Mouse (Mus musculus) midbrain, embryonic 13.5 days (tissue): Measurements from ENCODE around the gene Adra2c. TPM values are rescaled to one million over a fixed set of nuclear protein-coding genes. Genes with fewer than 3 reads are reported as not detected.
A peak's percentile ranks its signal among the peaks of the same experiment; 100 is the strongest.

Experiments
- ATAC-seq: fragments of 200-750 bp; cut with Nextera tagmentation; 2 replicates; pipeline ENCODE4 v1.8.0; 2017; ENCODE audit warnings: mild to moderate bottlenecking, moderate TSS enrichment, moderate library complexity
- H3K27ac ChIP-seq: fragments of 300-500 bp; sonication (generic); 2 replicates; pipeline ENCODE4 v1.5.1; 2015; ENCODE audit warnings: inconsistent platforms, mild to moderate bottlenecking, moderate library complexity
- H3K27me3 ChIP-seq: fragments of 300-500 bp; sonication (generic); 2 replicates; pipeline ENCODE4 v1.6.1; 2015; ENCODE audit warnings: mild to moderate bottlenecking, inconsistent platforms
- H3K36me3 ChIP-seq: fragments of 300-500 bp; sonication (generic); 2 replicates; pipeline ENCODE4 v1.6.1; 2015; ENCODE audit warnings: mild to moderate bottlenecking, inconsistent platforms
- H3K4me1 ChIP-seq: fragments of 300-500 bp; sonication (generic); replicated peaks from 2 replicates; pipeline ENCODE4 v1.6.1; 2015; ENCODE audit warnings: inconsistent platforms
- H3K4me2 ChIP-seq: fragments of 300-500 bp; sonication (generic); replicated peaks from 2 replicates; pipeline ENCODE4 v1.6.1; 2015; ENCODE audit warnings: moderate library complexity, mild to moderate bottlenecking, inconsistent platforms
- H3K4me3 ChIP-seq: fragments of 300-500 bp; sonication (generic); replicated peaks from 2 replicates; pipeline ENCODE4 v1.5.1; 2015; ENCODE audit warnings: mild to moderate bottlenecking, inconsistent platforms
- H3K9ac ChIP-seq: fragments of 300-500 bp; sonication (generic); replicated peaks from 2 replicates; pipeline ENCODE4 v1.6.1; 2015; ENCODE audit warnings: mild to moderate bottlenecking, inconsistent platforms
- H3K9me3 ChIP-seq: fragments of 300-500 bp; sonication (generic); 2 replicates; pipeline ENCODE4 v1.6.1; 2016; ENCODE audit warnings: mild to moderate bottlenecking, inconsistent platforms
- WGBS: fragments of 180-500 bp; shearing (Covaris S2); methylation state at CpG from one replicate; pipeline ENCODE4 v1.1.7; 2015; 5-methylcytosine and 5-hydroxymethylcytosine counted together
- polyA plus RNA-seq: library from polyadenylated mRNA; unstranded; fragments of >200 nt; fragmentation: Nextera tagmentation; extraction: Ambion mirVana; gene quantifications from 2 replicates; pipeline ENCODE4 v1.2.1, GENCODE M21; 2015

The Adra2c gene
- polyA plus RNA-seq, 1 experiment from 2014 or later: 0.07 TPM

DNA sequence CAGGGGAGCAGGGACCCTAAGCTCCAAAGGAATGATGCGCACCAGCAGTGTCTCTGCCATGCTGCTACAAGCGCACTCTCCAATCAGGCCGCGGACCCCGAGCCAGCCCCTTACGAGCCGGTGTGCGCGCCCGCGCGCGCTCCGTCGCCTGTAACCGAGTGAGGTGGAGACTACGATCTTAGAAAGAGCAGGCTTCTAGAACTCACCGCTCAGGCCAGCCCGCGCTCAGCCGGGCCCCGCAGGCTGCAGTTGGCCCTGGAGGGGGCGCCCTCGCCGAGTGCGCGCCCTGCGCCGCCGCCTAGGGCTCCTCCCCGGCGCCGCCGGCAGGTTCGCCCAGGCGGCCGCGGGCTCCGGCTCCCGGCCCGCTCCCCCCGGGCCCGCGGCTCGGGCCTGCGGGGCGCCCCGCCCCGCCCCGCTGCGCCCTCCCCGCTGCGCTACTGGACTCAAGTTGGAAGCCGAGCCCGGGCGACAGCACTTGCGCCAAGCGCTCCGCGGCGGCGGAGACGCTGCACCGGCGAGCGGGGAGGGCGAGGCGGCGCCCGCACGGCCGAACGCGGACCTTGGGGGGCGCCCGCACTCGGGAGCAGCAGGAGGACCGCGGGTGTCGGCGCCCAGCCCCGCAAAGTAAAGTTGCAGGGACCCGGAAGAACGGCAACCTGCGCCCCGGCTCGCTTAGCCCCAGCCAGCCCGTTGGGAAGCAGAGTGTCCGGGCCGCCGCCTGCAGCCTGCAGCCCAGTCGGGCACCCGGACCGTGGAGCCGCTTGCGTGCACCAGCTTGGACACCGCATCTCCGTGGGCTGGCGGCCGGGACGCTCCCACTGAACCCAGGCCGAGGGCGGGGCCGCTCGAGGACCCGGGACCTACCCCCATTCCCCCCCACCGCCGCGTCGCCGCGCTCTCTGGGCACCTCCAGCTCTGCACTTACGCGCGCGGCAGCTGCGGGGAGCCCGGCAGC lies 899 bp downstream of the Adra2c start:
- no peak overlapping the region for H3K27ac ChIP-seq
- no peaks in the 10 kb centered on the region for H3K9me3 ChIP-seq
- peak overlapping the region; percentile 50 for H3K4me3 ChIP-seq
- peaks cover 87% of the 10 kb centered on the region for H3K27me3 ChIP-seq
- ATAC-seq: peak; percentile 65
- no peaks in the 10 kb centered on the region for H3K36me3 ChIP-seq
- WGBS: under 1% methylated on average over 117 of the region's 118 CpGs
- H3K4me1 ChIP-seq: peaks cover 19% of the 10 kb centered on the region
- peak overlapping the region; percentile 81 for H3K4me2 ChIP-seq
- H3K9ac ChIP-seq: peak overlapping the region; percentile 44; the same call in 1 of the 2 replicates

GRCm38 (mm10) chr5:35279696-35280001 lies 1.5 kb downstream of the Adra2c start:
- Histone ChIP-seq H3K9me3 (no peaks in the 10 kb centered on the region), H3K27ac (no peak overlapping the region), H3K9ac (0 out of 2 replicates have a peak overlapping the region, but pooled peaks have one; percentile 44), H3K27me3 (peaks cover 87% of the 10 kb centered on the region), H3K4me3 (peak overlapping the region; percentile 50), H3K4me2 (peak overlapping the region; percentile 81), H3K36me3 (no peaks in the 10 kb centered on the region), H3K4me1 (peaks cover 19% of the 10 kb centered on the region)
- ATAC-seq: peak; percentile 10
- WGBS: under 1% methylated on average over 39 of the region's 49 CpGs

- WGBS: 5% methylated on average over 75 of the region's 75 CpGs
These were observed 2.1 kb downstream of the Adra2c start for GRCm38 (mm10) chr5:35280002-35280782.

GRCm38 (mm10) chr5:35280783-35281165 lies 2.7 kb downstream of the Adra2c start:
- peaks cover 24% of the 10 kb centered on the region for H3K4me1 ChIP-seq
- no peak overlapping the region for H3K27ac ChIP-seq
- H3K4me3 ChIP-seq: peak overlapping the region; percentile 50
- H3K27me3 ChIP-seq: peaks cover 82% of the 10 kb centered on the region
- no peaks in the 10 kb centered on the region for H3K9me3 ChIP-seq
- H3K9ac ChIP-seq: no peak overlapping the region
- peak; percentile 32; the same call in 1 of the 2 replicates for ATAC-seq
- H3K36me3 ChIP-seq: no peaks in the 10 kb centered on the region
- 3% methylated on average over 39 of the region's 40 CpGs for WGBS
- peak overlapping the region; percentile 81 for H3K4me2 ChIP-seq

More at GRCm38 (mm10) chr5:35280002-35280782, 2.1 kb downstream of the Adra2c start:
- Histone ChIP-seq H3K27me3 (peaks cover 85% of the 10 kb centered on the region), H3K4me2 (peak overlapping the region; percentile 81), H3K4me3 (peak overlapping the region; percentile 50), H3K27ac (no peak overlapping the region), H3K9ac (no peak overlapping the region), H3K36me3 (no peaks in the 10 kb centered on the region), H3K4me1 (peaks cover 21% of the 10 kb centered on the region), H3K9me3 (no peaks in the 10 kb centered on the region)
- peak; percentile 45 for ATAC-seq

DNA sequence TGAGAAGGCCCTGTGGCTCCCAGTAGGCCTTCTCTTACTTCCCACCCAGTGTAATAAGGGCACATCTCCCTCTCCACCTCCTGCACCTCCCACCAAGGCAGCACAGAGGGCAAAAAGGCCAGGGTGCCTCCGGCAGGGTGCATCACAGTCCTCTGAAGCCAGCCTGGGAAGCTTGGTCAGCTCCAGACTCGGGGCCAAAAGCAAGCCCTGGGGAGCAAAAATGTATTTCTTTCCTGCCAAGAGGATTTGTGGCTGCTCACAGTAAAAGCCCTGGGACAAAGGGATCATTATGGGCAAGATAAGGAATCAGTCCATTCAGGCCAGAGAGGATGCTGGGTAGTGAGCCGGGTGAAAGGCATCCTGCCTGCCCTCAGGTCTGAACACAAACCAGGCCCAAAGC lies 7.2 kb downstream of the Adra2c start:
- no peak overlapping the region for H3K27ac ChIP-seq
- H3K27me3 ChIP-seq: peaks cover 39% of the 10 kb centered on the region
- no peak overlapping the region for H3K9ac ChIP-seq
- no peaks in the 10 kb centered on the region for H3K36me3 ChIP-seq
- no peak overlapping the region for H3K4me3 ChIP-seq
- H3K4me1 ChIP-seq: peaks cover 9% of the 10 kb centered on the region; the same call in 1 of the 2 replicates
- whole genome bisulfite sequencing: 37% methylated on average over 3 of the region's 3 CpGs
- H3K4me2 ChIP-seq: no peak overlapping the region
- no peaks in the 10 kb centered on the region for H3K9me3 ChIP-seq
- ATAC-seq: no peak

DNA sequence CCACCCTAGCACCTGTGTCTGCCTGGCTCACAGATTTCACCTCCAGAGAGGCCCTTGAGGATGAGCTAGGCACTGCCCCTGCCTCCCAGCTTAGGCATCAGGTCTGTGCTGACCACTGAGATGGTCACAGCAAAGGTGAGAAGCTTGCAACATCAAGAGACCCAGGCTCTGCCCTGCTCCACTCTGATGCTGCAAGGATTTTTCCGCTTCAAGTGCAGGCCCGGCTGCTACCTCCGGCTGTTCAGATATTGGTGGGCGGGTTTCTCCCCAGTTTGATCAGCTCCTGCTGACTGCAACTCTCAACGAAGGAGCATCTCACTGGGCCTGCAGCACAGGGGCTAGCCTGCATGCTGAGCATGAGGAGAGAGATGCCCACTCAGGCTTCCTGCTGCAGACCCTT lies 8.1 kb downstream of the Adra2c start:
- no peak overlapping the region for H3K4me2 ChIP-seq
- H3K27ac ChIP-seq: no peak overlapping the region
- no peak overlapping the region for H3K9ac ChIP-seq
- H3K9me3 ChIP-seq: no peaks in the 10 kb centered on the region
- no peak for ATAC-seq
- no peaks in the 10 kb centered on the region for H3K36me3 ChIP-seq
- H3K4me1 ChIP-seq: peaks cover 6% of the 10 kb centered on the region; the same call in 1 of the 2 replicates
- WGBS: 71% methylated on average over 5 of the region's 5 CpGs
- H3K27me3 ChIP-seq: peaks cover 31% of the 10 kb centered on the region
- no peak overlapping the region for H3K4me3 ChIP-seq

DNA sequence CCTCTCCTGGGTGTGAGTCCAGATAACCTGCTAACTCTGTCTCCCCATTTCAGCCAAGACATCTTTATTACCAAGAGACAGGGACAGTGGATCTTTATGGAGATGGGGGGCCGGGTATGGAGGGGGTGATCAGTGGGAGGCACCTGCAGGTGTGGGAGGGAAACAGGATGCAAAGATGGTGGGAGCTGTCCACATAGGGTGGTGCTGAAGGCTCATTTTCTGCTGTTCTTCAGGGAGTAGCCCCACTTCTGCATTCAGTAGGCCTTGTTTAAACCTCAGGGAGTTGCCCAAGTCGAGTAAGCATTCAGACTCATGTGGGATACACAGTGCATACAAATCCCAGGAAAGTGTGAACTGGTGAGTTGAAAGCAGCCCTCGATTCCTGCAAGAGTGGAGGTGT lies 21.5 kb downstream of the Adra2c start:
- no peak for ATAC-seq
- no peak overlapping the region for H3K4me2 ChIP-seq
- 28% methylated on average over 3 of the region's 3 CpGs for WGBS
- no peaks in the 10 kb centered on the region; the same call in 1 of the 2 replicates for H3K27me3 ChIP-seq
- no peak overlapping the region for H3K9ac ChIP-seq
- H3K4me3 ChIP-seq: no peak overlapping the region
- no peaks in the 10 kb centered on the region for H3K9me3 ChIP-seq
- H3K4me1 ChIP-seq: no peaks in the 10 kb centered on the region
- H3K36me3 ChIP-seq: no peaks in the 10 kb centered on the region
- H3K27ac ChIP-seq: no peak overlapping the region

DNA sequence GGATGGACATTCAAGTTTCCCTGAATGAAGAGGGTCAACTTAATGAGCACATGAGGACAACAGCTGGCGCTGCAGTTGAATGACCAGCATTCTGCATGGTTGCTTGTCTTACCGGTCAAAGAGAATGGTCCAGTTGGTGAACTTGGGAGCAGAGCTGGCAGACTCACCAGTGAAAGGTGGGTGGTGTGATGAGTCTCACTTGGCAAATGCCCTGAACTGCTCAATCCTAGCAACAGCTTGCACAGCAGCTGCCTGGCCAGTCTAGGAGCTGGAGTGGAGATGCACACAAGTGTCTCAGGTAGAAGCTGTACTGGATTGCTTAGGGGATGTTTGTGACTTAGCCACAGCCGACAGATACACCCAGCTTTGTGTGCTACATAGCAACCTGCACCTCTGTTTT lies 26.1 kb downstream of the Adra2c start:
- H3K27me3 ChIP-seq: no peaks in the 10 kb centered on the region; the same call in 1 of the 2 replicates
- no peak for ATAC-seq
- no peak overlapping the region for H3K4me3 ChIP-seq

GRCm38 (mm10) chr5:35305332-35305731 lies 27.2 kb downstream of the Adra2c start:
- Histone ChIP-seq H3K27ac (no peak overlapping the region), H3K4me2 (no peak overlapping the region), H3K9me3 (no peaks in the 10 kb centered on the region), H3K27me3 (no peaks in the 10 kb centered on the region; the same call in 1 of the 2 replicates), H3K4me3 (no peak overlapping the region), H3K9ac (no peak overlapping the region), H3K4me1 (0 out of 2 replicates have a peak, but pooled peaks cover 7% of the 10 kb centered on the region), H3K36me3 (no peaks in the 10 kb centered on the region)
- WGBS: 53% methylated on average over 10 of the region's 10 CpGs
- ATAC-seq: no peak

More for the DNA sequence above, 26.1 kb downstream of the Adra2c start:
- H3K4me1 ChIP-seq: 0 out of 2 replicates have a peak, but pooled peaks cover 7% of the 10 kb centered on the region
- no peak overlapping the region for H3K9ac ChIP-seq
- H3K27ac ChIP-seq: no peak overlapping the region
- no peaks in the 10 kb centered on the region for H3K36me3 ChIP-seq
- no peaks in the 10 kb centered on the region for H3K9me3 ChIP-seq
- WGBS: 81% methylated on average over 3 of the region's 3 CpGs
- H3K4me2 ChIP-seq: no peak overlapping the region

DNA sequence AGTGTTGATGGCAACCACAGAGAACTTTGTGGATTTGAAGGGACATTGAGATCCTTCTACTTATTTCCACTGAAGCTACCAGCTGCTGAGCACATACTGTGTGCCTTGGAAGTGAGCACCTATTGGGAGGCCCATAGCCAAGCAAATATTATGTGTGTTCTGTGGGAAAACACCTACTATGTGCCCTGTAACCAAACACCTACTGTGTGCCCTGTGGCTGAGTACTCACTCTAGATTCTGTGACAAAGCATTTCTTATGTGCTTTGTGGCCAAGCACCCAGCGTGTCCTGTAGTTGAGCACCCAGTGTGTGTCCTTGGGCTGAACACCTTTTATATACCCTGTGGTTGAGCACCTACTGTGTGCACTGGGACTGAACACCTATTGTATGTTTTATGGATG lies 28.6 kb downstream of the Adra2c start:
- 0 out of 2 replicates have a peak, but pooled peaks cover 7% of the 10 kb centered on the region for H3K4me1 ChIP-seq
- no peak overlapping the region for H3K27ac ChIP-seq
- H3K36me3 ChIP-seq: no peaks in the 10 kb centered on the region
- no peaks in the 10 kb centered on the region for H3K9me3 ChIP-seq
- WGBS: 90% methylated on average over 1 of the region's 1 CpGs
- no peak for ATAC-seq
- no peak overlapping the region for H3K4me2 ChIP-seq
- H3K4me3 ChIP-seq: no peak overlapping the region
- no peak overlapping the region for H3K9ac ChIP-seq
- H3K27me3 ChIP-seq: peaks cover 3% of the 10 kb centered on the region; the same call in 1 of the 2 replicates

DNA sequence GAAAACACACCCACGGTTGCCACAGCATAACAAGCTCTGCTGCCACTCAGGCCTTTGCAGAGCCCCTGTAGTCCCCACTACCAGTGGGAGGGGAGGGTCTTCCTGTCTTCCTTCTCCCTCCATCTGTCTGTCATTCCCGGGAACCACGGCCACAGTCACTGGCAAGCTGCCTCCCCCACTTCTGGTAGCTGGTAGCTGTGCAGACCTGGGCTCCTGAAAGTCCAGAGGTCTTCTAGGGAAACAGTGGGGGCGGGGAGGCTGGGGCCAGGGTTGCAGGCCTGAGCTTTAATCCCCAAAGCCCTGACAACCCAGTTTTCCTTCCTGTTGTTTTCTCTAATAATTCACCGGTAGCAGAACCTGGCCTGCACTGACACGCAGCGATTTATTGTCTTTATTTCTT lies 31.7 kb downstream of the Adra2c start:
- ATAC-seq: no peak
- no peak overlapping the region for H3K4me3 ChIP-seq
- 34% methylated on average over 7 of the region's 7 CpGs for WGBS

More for the DNA sequence above, 31.7 kb downstream of the Adra2c start:
- Histone ChIP-seq H3K4me2 (no peak overlapping the region), H3K27ac (no peak overlapping the region), H3K9ac (no peak overlapping the region), H3K4me1 (peaks cover 25% of the 10 kb centered on the region), H3K27me3 (peaks cover 18% of the 10 kb centered on the region), H3K36me3 (no peaks in the 10 kb centered on the region), H3K9me3 (no peaks in the 10 kb centered on the region)
